17 mouse cellular contexts compared by ENCODE assay signal in genomic region chr14:21574686-21575309, GRCm38 (mm10).
"Had no signal": no experiment of that assay in that cellular context is flagged by ENCODE, and none has a peak within 500 bp of the region (broad histone marks: within the 10 kb centered on the region; RNA-seq: fewer than 3 reads in every experiment).

No protein-coding gene starts in this region.

- ATAC-seq: intestine, postnatal 0 days; liver, postnatal 0 days; midbrain, embryonic 15.5 days had no signal

- H3K27me3 ChIP-seq: limb, embryonic 12.5 days; liver, embryonic 13.5 days; megakaryocyte, embryonic 14.5 days; midbrain, embryonic 15.5 days; neural tube, embryonic 12.5 days; stomach, embryonic 15.5 days had no signal

- H3K4me2 ChIP-seq: limb, embryonic 12.5 days; liver, embryonic 13.5 days; midbrain, embryonic 11.5 days; midbrain, embryonic 15.5 days; neural tube, embryonic 12.5 days; stomach, embryonic 15.5 days had no signal

- H3K36me3 ChIP-seq: limb, embryonic 12.5 days; liver, embryonic 13.5 days; midbrain, embryonic 15.5 days; neural tube, embryonic 12.5 days; stomach, embryonic 15.5 days had no signal

- H3K27ac ChIP-seq: kidney, postnatal 0 days; limb, embryonic 12.5 days; liver, embryonic 13.5 days; midbrain, embryonic 15.5 days; neural tube, embryonic 12.5 days; stomach, embryonic 15.5 days had no signal

- H3K4me1 ChIP-seq: neural tube, embryonic 12.5 days; stomach, embryonic 15.5 days had no signal

- DNase-seq: kidney, adult 8-10 months; kidney, postnatal 36 days; liver; liver, embryonic 13.5 days; liver, postnatal 0 days; right cerebral cortex, postnatal 4 days; spleen, adult 18-20 months; thymus, adult 2 months; thymus, postnatal 25 days had no signal

- H3K4me3 ChIP-seq: limb, embryonic 12.5 days; liver, embryonic 13.5 days; megakaryocyte, embryonic 14.5 days; midbrain, embryonic 15.5 days; neural tube, embryonic 12.5 days; stomach, embryonic 15.5 days had no signal

- H3K9ac ChIP-seq: limb, embryonic 12.5 days; liver, embryonic 13.5 days; liver, postnatal 0 days; midbrain, embryonic 15.5 days; neural tube, embryonic 12.5 days; stomach, embryonic 15.5 days had no signal

- H3K9me3 ChIP-seq: limb, embryonic 12.5 days; liver, embryonic 13.5 days; megakaryocyte, embryonic 14.5 days; midbrain, embryonic 15.5 days; neural tube, embryonic 12.5 days; stomach, embryonic 15.5 days had no signal
